Mouse (Mus musculus) heart, embryonic 14.5 days (tissue): ENCODE measurements around the gene Rabgap1l. TPM values are rescaled to one million over a fixed set of nuclear protein-coding genes. Genes with fewer than 3 reads are reported as not detected.
A peak's percentile ranks its signal among the peaks of the same experiment; 100 is the strongest.

Experiments
- ATAC-seq: fragments of 200-750 bp; cut with Nextera tagmentation; 2 replicates; pipeline ENCODE4 v1.8.0; 2017; ENCODE audit warnings: low read depth, moderate TSS enrichment; ENCODE audit not compliant: insufficient number of reproducible peaks, insufficient read depth, low FRiP score
- H3K27ac ChIP-seq, 2 experiments: fragments of 200-500 bp in 1 of 2; fragments of 300-500 bp in 1 of 2; sonication (generic) in 1 of 2; replicated peaks in 1 of 2; 2 replicates each; pipeline ENCODE4 v1.5.1; 2012 to 2014; ENCODE audit warnings: low read depth in 2 of 2, low read length in 2 of 2, control low read depth in 1 of 2, mild to moderate bottlenecking in 1 of 2, mixed read lengths in 1 of 2; ENCODE audit not compliant: control insufficient read depth in 1 of 2, insufficient read depth in 1 of 2
- H3K27me3 ChIP-seq: fragments of 300-500 bp; sonication (generic); 2 replicates; pipeline ENCODE4 v1.6.1; 2014; ENCODE audit warnings: mild to moderate bottlenecking, low read length, control low read depth; ENCODE audit not compliant: control insufficient read depth, insufficient read depth
- H3K36me3 ChIP-seq: fragments of 300-500 bp; sonication (generic); 2 replicates; pipeline ENCODE4 v1.6.1; 2014; ENCODE audit warnings: mild to moderate bottlenecking, control low read depth, low read length, mixed read lengths; ENCODE audit not compliant: control insufficient read depth, insufficient read depth
- H3K4me1 ChIP-seq, 2 experiments: fragments of 200-500 bp in 1 of 2; fragments of 300-500 bp in 1 of 2; sonication (generic) in 1 of 2; 2 replicates each; pipeline ENCODE4 v1.6.1; 2012 to 2014; ENCODE audit warnings: low read length in 2 of 2, control low read depth in 1 of 2, mixed read lengths in 1 of 2; ENCODE audit not compliant: control insufficient read depth in 2 of 2, insufficient read depth in 2 of 2
- H3K4me2 ChIP-seq: fragments of 300-500 bp; sonication (generic); 2 replicates; pipeline ENCODE4 v1.6.1; 2014; ENCODE audit warnings: mild to moderate bottlenecking, low read length
- H3K4me3 ChIP-seq, 2 experiments: fragments of 200-500 bp in 1 of 2; fragments of 300-500 bp in 1 of 2; sonication (generic) in 1 of 2; 2 replicates each; pipeline ENCODE4 v1.5.1; 2012 to 2014; ENCODE audit warnings: low read length in 2 of 2, mild to moderate bottlenecking in 2 of 2, control low read depth in 1 of 2, low read depth in 1 of 2, moderate library complexity in 1 of 2; ENCODE audit not compliant: control insufficient read depth in 1 of 2, insufficient read depth in 1 of 2
- H3K9ac ChIP-seq: fragments of 300-500 bp; sonication (generic); 2 replicates; pipeline ENCODE4 v1.6.1; 2014; ENCODE audit warnings: mild to moderate bottlenecking, low read length
- H3K9me3 ChIP-seq: fragments of 300-500 bp; sonication (generic); 2 replicates; pipeline ENCODE4 v1.6.1; 2016; ENCODE audit warnings: low read length, control low read depth; ENCODE audit not compliant: control insufficient read depth
- WGBS: fragments of 180-500 bp; shearing (Covaris S2); extraction: QIAGEN DNeasy Blood & Tissue Kit; methylation state at CpG from one replicate; pipeline ENCODE4 v1.1.7; 2014; 5-methylcytosine and 5-hydroxymethylcytosine counted together
- polyA plus RNA-seq: library from polyadenylated mRNA; unstranded; fragments of >200 nt; fragmentation: Nextera tagmentation; extraction: Ambion mirVana; gene quantifications from 2 replicates; pipeline ENCODE4 v1.2.1, GENCODE M21; 2014

Gene Rabgap1l
- polyA plus RNA-seq, 1 experiment from 2014 or later = 95.6 TPM

- WGBS = 68% methylated on average over 2 of the region's 2 CpGs
Observed at GRCm38 (mm10) chr1:160245954-160246353, 547.1 kb downstream of the Rabgap1l start.

GRCm38 (mm10) chr1:160244689-160245088 lies 548.3 kb downstream of the Rabgap1l start:
- no peaks in the 10 kb centered on the region for H3K36me3 ChIP-seq
- H3K9me3 ChIP-seq = 0 out of 2 replicates have a peak, but pooled peaks cover 5% of the 10 kb centered on the region
- H3K4me1 ChIP-seq = peaks cover 2 to 7% of the 10 kb centered on the region in 2 experiments
- ATAC-seq = no peak
- H3K9ac ChIP-seq = no peak overlapping the region
- 84% methylated on average over 5 of the region's 5 CpGs for WGBS
- no peaks in the 10 kb centered on the region for H3K27me3 ChIP-seq
- H3K27ac ChIP-seq = no peak overlapping the region
- no peak overlapping the region for H3K4me3 ChIP-seq
- H3K4me2 ChIP-seq = no peak overlapping the region

More at GRCm38 (mm10) chr1:160245954-160246353, 547.1 kb downstream of the Rabgap1l start:
- Histone ChIP-seq H3K4me3 (no peak overlapping the region), H3K9ac (no peak overlapping the region), H3K27me3 (no peaks in the 10 kb centered on the region), H3K4me1 (peaks cover 6 to 16% of the 10 kb centered on the region in 2 experiments), H3K27ac (no peak overlapping the region), H3K9me3 (no peaks in the 10 kb centered on the region), H3K36me3 (no peaks in the 10 kb centered on the region), H3K4me2 (no peak overlapping the region)
- no peak for ATAC-seq

- no peak overlapping the region for H3K27ac ChIP-seq
- no peaks in the 10 kb centered on the region for H3K36me3 ChIP-seq
- H3K4me3 ChIP-seq = no peak overlapping the region
- H3K27me3 ChIP-seq = no peaks in the 10 kb centered on the region
- no peak for ATAC-seq
- no peak overlapping the region for H3K4me2 ChIP-seq
- 89% methylated on average over 2 of the region's 2 CpGs for WGBS
- no peaks in the 10 kb centered on the region for H3K4me1 ChIP-seq
- H3K9ac ChIP-seq = no peak overlapping the region
- 0 out of 2 replicates have a peak, but pooled peaks cover 5% of the 10 kb centered on the region for H3K9me3 ChIP-seq
Observed at GRCm38 (mm10) chr1:160240091-160240490, 552.9 kb downstream of the Rabgap1l start.

GRCm38 (mm10) chr1:160238852-160239443 lies 554.1 kb downstream of the Rabgap1l start:
- Histone ChIP-seq H3K4me3 (no peak overlapping the region), H3K27ac (no peak overlapping the region), H3K9me3 (0 out of 2 replicates have a peak, but pooled peaks cover 5% of the 10 kb centered on the region), H3K27me3 (no peaks in the 10 kb centered on the region), H3K4me2 (no peak overlapping the region), H3K9ac (no peak overlapping the region), H3K36me3 (no peaks in the 10 kb centered on the region), H3K4me1 (no peaks in the 10 kb centered on the region)
- WGBS = 83% methylated on average over 1 of the region's 1 CpGs
- no peak for ATAC-seq

- H3K4me3 ChIP-seq = no peak overlapping the region
- H3K36me3 ChIP-seq = no peaks in the 10 kb centered on the region
- WGBS = 79% methylated on average over 2 of the region's 2 CpGs
- ATAC-seq = no peak
- H3K9ac ChIP-seq = no peak overlapping the region
- no peak overlapping the region for H3K27ac ChIP-seq
- no peak overlapping the region for H3K4me2 ChIP-seq
- no peaks in the 10 kb centered on the region for H3K27me3 ChIP-seq
- H3K9me3 ChIP-seq = 0 out of 2 replicates have a peak, but pooled peaks cover 5% of the 10 kb centered on the region
- H3K4me1 ChIP-seq = no peaks in the 10 kb centered on the region
Observed at GRCm38 (mm10) chr1:160237981-160238380, 555.0 kb downstream of the Rabgap1l start.

- ATAC-seq = no peak
- Histone ChIP-seq H3K9ac (no peak overlapping the region), H3K27me3 (no peaks in the 10 kb centered on the region), H3K4me1 (no peaks in the 10 kb centered on the region), H3K36me3 (no peaks in the 10 kb centered on the region), H3K4me3 (no peak overlapping the region), H3K27ac (peak overlapping the region; percentile 14 to 39; a peak in 2 of 4 replicates), H3K4me2 (no peak overlapping the region), H3K9me3 (no peaks in the 10 kb centered on the region)
Observed at GRCm38 (mm10) chr1:160233921-160234320, 559.1 kb downstream of the Rabgap1l start.

- Histone ChIP-seq H3K9me3 (no peaks in the 10 kb centered on the region), H3K4me3 (no peak overlapping the region), H3K27ac (no peak overlapping the region), H3K4me2 (no peak overlapping the region), H3K4me1 (no peaks in the 10 kb centered on the region), H3K27me3 (no peaks in the 10 kb centered on the region), H3K9ac (no peak overlapping the region), H3K36me3 (no peaks in the 10 kb centered on the region)
- 85% methylated on average over 3 of the region's 3 CpGs for WGBS
- ATAC-seq = no peak
Observed at GRCm38 (mm10) chr1:160232113-160232512, 560.9 kb downstream of the Rabgap1l start.

GRCm38 (mm10) chr1:160231013-160231412 lies 562.0 kb downstream of the Rabgap1l start:
- ATAC-seq = no peak
- no peak overlapping the region for H3K4me2 ChIP-seq
- H3K27me3 ChIP-seq = no peaks in the 10 kb centered on the region
- no peak overlapping the region for H3K9ac ChIP-seq
- H3K4me1 ChIP-seq = no peaks in the 10 kb centered on the region
- H3K4me3 ChIP-seq = no peak overlapping the region
- 59% methylated on average over 4 of the region's 4 CpGs for WGBS
- H3K27ac ChIP-seq = no peak overlapping the region
- 0 out of 2 replicates have a peak, but pooled peaks cover 3% of the 10 kb centered on the region for H3K36me3 ChIP-seq
- no peaks in the 10 kb centered on the region for H3K9me3 ChIP-seq
